Mouse (Mus musculus) cerebellum, adult 2 months (tissue): ENCODE measurements around the gene Hist1h3c.

ENCODE experiments used
- CTCF ChIP-seq: fragments of 200-500 bp; IDR thresholded peaks from 2 replicates; pipeline ENCODE4 v1.5.1; 2011; ENCODE audit warnings: low read depth, mild to moderate bottlenecking, control low read depth, low read length, moderate library complexity, borderline replicate concordance; ENCODE audit not compliant: insufficient read depth
- POLR2A ChIP-seq: fragments of 200-500 bp; IDR thresholded peaks from 2 replicates; pipeline ENCODE4 v1.6.1; 2011; ENCODE audit warnings: low read length, control low read depth, borderline replicate concordance; ENCODE audit not compliant: insufficient read depth

DNA sequence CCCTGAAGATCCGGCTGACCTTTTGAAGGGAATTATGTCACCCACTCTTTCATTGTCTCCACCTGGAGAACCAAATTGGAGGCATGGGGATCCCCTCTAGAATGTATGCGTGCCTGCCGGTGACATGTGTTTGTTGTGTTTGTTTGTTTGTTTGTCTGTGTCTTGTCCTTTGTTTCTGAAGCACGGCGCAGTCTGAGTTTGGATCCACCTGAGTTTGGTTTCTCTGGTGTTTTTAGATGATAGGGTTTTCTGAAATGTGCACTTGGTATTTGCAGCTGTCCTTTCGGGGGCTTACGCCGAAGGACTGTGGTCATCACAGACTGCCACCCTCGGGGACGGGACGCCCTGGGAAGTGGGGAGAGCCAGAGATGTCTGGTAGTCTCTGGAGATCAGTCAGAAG is 28.2 kb downstream of the Hist1h3c start:
- no peak for TF ChIP-seq CTCF
- TF ChIP-seq POLR2A = no peak
